Mouse (Mus musculus) neural tube, embryonic 11.5 days (tissue): ENCODE results near the gene Slc15a1. TPM values are rescaled to one million over a fixed set of nuclear protein-coding genes. Genes with fewer than 3 reads are reported as not detected.

Experiments used
- ATAC-seq: fragments of 200-750 bp; cut with Nextera tagmentation; 2 replicates; pipeline ENCODE4 v1.8.0; 2017; ENCODE audit warnings: moderate number of reproducible peaks, mild to moderate bottlenecking, moderate TSS enrichment, moderate library complexity; ENCODE audit not compliant: insufficient read depth, low FRiP score, low TSS enrichment
- DNase-seq: peaks from one replicate; pipeline ENCODE4 v3.0.0-alpha.2; 2015; ENCODE audit warnings: low spot score
- H3K27ac ChIP-seq: fragments of 300-500 bp; sonication (generic); 2 replicates; pipeline ENCODE4 v1.5.1; 2014; ENCODE audit warnings: low read depth, mild to moderate bottlenecking, low read length
- H3K27me3 ChIP-seq: fragments of 300-500 bp; sonication (generic); 2 replicates; pipeline ENCODE4 v1.6.1; 2014; ENCODE audit warnings: mild to moderate bottlenecking, low read length, mixed read lengths; ENCODE audit not compliant: control insufficient read depth, insufficient read depth
- H3K36me3 ChIP-seq: fragments of 300-500 bp; sonication (generic); 2 replicates; pipeline ENCODE4 v1.6.1; 2014; ENCODE audit warnings: mild to moderate bottlenecking, low read length, moderate library complexity, mixed read lengths; ENCODE audit not compliant: control insufficient read depth, insufficient read depth
- H3K4me1 ChIP-seq: fragments of 300-500 bp; sonication (generic); 2 replicates; pipeline ENCODE4 v1.6.1; 2014; ENCODE audit warnings: low read length, mixed read lengths; ENCODE audit not compliant: control insufficient read depth, insufficient read depth
- H3K4me2 ChIP-seq: fragments of 300-500 bp; sonication (generic); 2 replicates; pipeline ENCODE4 v1.6.1; 2014; ENCODE audit warnings: low read depth, mild to moderate bottlenecking, moderate library complexity
- H3K4me3 ChIP-seq: fragments of 300-500 bp; sonication (generic); 2 replicates; pipeline ENCODE4 v1.5.1; 2014; ENCODE audit warnings: low read depth, low read length
- H3K9ac ChIP-seq: fragments of 300-500 bp; sonication (generic); 2 replicates; pipeline ENCODE4 v1.6.1; 2014; ENCODE audit warnings: mild to moderate bottlenecking, low read length
- H3K9me3 ChIP-seq: fragments of 300-500 bp; sonication (generic); 2 replicates; pipeline ENCODE4 v1.6.1; 2016; ENCODE audit warnings: low read length; ENCODE audit not compliant: control insufficient read depth
- WGBS: fragments of 180-500 bp; shearing (Covaris S2); extraction: QIAGEN DNeasy Blood & Tissue Kit; methylation state at CpG from one replicate; pipeline ENCODE4 v1.1.7; 2014; 5-methylcytosine and 5-hydroxymethylcytosine counted together
- polyA plus RNA-seq: library from polyadenylated mRNA; unstranded; fragments of >200 nt; fragmentation: Nextera tagmentation; extraction: Ambion mirVana; gene quantifications from 2 replicates; pipeline ENCODE4 v1.2.1, GENCODE M21; 2014

The Slc15a1 gene
- polyA plus RNA-seq, 1 experiment from 2014 or later, result not detected

- DNase-seq, result no peak
- no peak for ATAC-seq
- H3K9me3 ChIP-seq, result no peaks in the 10 kb centered on the region
- no peak overlapping the region for H3K9ac ChIP-seq
- H3K36me3 ChIP-seq, result no peaks in the 10 kb centered on the region
- H3K4me3 ChIP-seq, result no peak overlapping the region
- no peak overlapping the region for H3K27ac ChIP-seq
- H3K27me3 ChIP-seq, result no peaks in the 10 kb centered on the region
- 83% methylated on average over 7 of the region's 7 CpGs for WGBS
- no peak overlapping the region for H3K4me2 ChIP-seq
- no peaks in the 10 kb centered on the region for H3K4me1 ChIP-seq
These were observed 73.8 kb downstream of the Slc15a1 start for GRCm38 (mm10) chr14:121431261-121431660.

- no peaks in the 10 kb centered on the region for H3K9me3 ChIP-seq
- WGBS, result 87% methylated on average over 17 of the region's 17 CpGs
- no peak overlapping the region for H3K4me2 ChIP-seq
- no peak overlapping the region for H3K9ac ChIP-seq
- H3K36me3 ChIP-seq, result no peaks in the 10 kb centered on the region
- no peak overlapping the region for H3K4me3 ChIP-seq
- ATAC-seq (no peak), DNase-seq (no peak)
- no peaks in the 10 kb centered on the region for H3K27me3 ChIP-seq
- no peaks in the 10 kb centered on the region for H3K4me1 ChIP-seq
- H3K27ac ChIP-seq, result no peak overlapping the region
These were observed 75.1 kb downstream of the Slc15a1 start for GRCm38 (mm10) chr14:121429854-121430535.

- Histone ChIP-seq H3K4me2 (no peak overlapping the region), H3K36me3 (no peaks in the 10 kb centered on the region), H3K4me1 (no peaks in the 10 kb centered on the region), H3K9ac (no peak overlapping the region), H3K27me3 (no peaks in the 10 kb centered on the region), H3K4me3 (no peak overlapping the region), H3K27ac (no peak overlapping the region), H3K9me3 (no peaks in the 10 kb centered on the region)
- DNase-seq, result no peak
- no peak for ATAC-seq
- WGBS, result 89% methylated on average over 4 of the region's 4 CpGs
These were observed 76.9 kb downstream of the Slc15a1 start for GRCm38 (mm10) chr14:121428148-121428547.

GRCm38 (mm10) chr14:121426743-121427142 lies 78.3 kb downstream of the Slc15a1 start:
- Histone ChIP-seq H3K4me3 (no peak overlapping the region), H3K27me3 (no peaks in the 10 kb centered on the region), H3K36me3 (no peaks in the 10 kb centered on the region), H3K9me3 (no peaks in the 10 kb centered on the region), H3K4me1 (no peaks in the 10 kb centered on the region), H3K27ac (no peak overlapping the region), H3K4me2 (no peak overlapping the region), H3K9ac (no peak overlapping the region)
- ATAC-seq (no peak), DNase-seq (no peak)

- H3K9ac ChIP-seq, result no peak overlapping the region
- no peaks in the 10 kb centered on the region for H3K4me1 ChIP-seq
- H3K27ac ChIP-seq, result no peak overlapping the region
- 84% methylated on average over 7 of the region's 7 CpGs for WGBS
- no peak overlapping the region for H3K4me3 ChIP-seq
- H3K36me3 ChIP-seq, result no peaks in the 10 kb centered on the region
- DNase-seq (no peak), ATAC-seq (no peak)
- no peak overlapping the region for H3K4me2 ChIP-seq
- no peaks in the 10 kb centered on the region for H3K9me3 ChIP-seq
- no peaks in the 10 kb centered on the region for H3K27me3 ChIP-seq
These were observed 79.9 kb downstream of the Slc15a1 start for GRCm38 (mm10) chr14:121425004-121425793.

- 78% methylated on average over 7 of the region's 7 CpGs for WGBS
- ATAC-seq (no peak), DNase-seq (no peak)
- no peak overlapping the region for H3K4me3 ChIP-seq
- H3K9ac ChIP-seq, result no peak overlapping the region
- H3K27me3 ChIP-seq, result no peaks in the 10 kb centered on the region
- no peak overlapping the region for H3K27ac ChIP-seq
- H3K9me3 ChIP-seq, result no peaks in the 10 kb centered on the region
- no peaks in the 10 kb centered on the region for H3K36me3 ChIP-seq
- no peaks in the 10 kb centered on the region for H3K4me1 ChIP-seq
- no peak overlapping the region for H3K4me2 ChIP-seq
These were observed 81.7 kb downstream of the Slc15a1 start for GRCm38 (mm10) chr14:121423341-121423751.

- no peak for ATAC-seq
- Histone ChIP-seq H3K27me3 (no peaks in the 10 kb centered on the region), H3K4me1 (no peaks in the 10 kb centered on the region), H3K27ac (no peak overlapping the region), H3K9me3 (no peaks in the 10 kb centered on the region), H3K4me2 (no peak overlapping the region), H3K36me3 (no peaks in the 10 kb centered on the region), H3K9ac (no peak overlapping the region), H3K4me3 (no peak overlapping the region)
- no peak for DNase-seq
- WGBS, result 66% methylated on average over 4 of the region's 4 CpGs
These were observed 82.2 kb downstream of the Slc15a1 start for GRCm38 (mm10) chr14:121422664-121423340.

- H3K9me3 ChIP-seq, result no peaks in the 10 kb centered on the region
- no peak overlapping the region for H3K9ac ChIP-seq
- H3K27ac ChIP-seq, result no peak overlapping the region
- H3K27me3 ChIP-seq, result no peaks in the 10 kb centered on the region
- ATAC-seq (no peak), DNase-seq (no peak)
- WGBS, result 89% methylated on average over 4 of the region's 4 CpGs
- H3K4me3 ChIP-seq, result no peak overlapping the region
- no peaks in the 10 kb centered on the region for H3K4me1 ChIP-seq
- H3K36me3 ChIP-seq, result no peaks in the 10 kb centered on the region
- no peak overlapping the region for H3K4me2 ChIP-seq
These were observed 83.1 kb downstream of the Slc15a1 start for GRCm38 (mm10) chr14:121422000-121422399.
